Mouse (Mus musculus) midbrain, embryonic 12.5 days (tissue): ENCODE measurements around the gene Ift140. TPM values are rescaled to one million over a fixed set of nuclear protein-coding genes. Genes with fewer than 3 reads are reported as not detected.
"Not testable (repeated sequence)": the region's sequence is repeated elsewhere in the genome, so short reads cannot be mapped to it uniquely, and the experiment has no call there.

Experiments used
- ATAC-seq: fragments of 200-750 bp; cut with Nextera tagmentation; 2 replicates; pipeline ENCODE4 v1.8.0; 2017; ENCODE audit warnings: low read depth, moderate TSS enrichment, moderate library complexity; ENCODE audit not compliant: low FRiP score
- H3K27ac ChIP-seq: fragments of 300-500 bp; sonication (generic); replicated peaks from 2 replicates; pipeline ENCODE4 v1.5.1; 2016; ENCODE audit warnings: mild to moderate bottlenecking
- H3K27me3 ChIP-seq: fragments of 300-500 bp; sonication (generic); 2 replicates; pipeline ENCODE4 v1.6.1; 2016; ENCODE audit warnings: mild to moderate bottlenecking
- H3K36me3 ChIP-seq: fragments of 300-500 bp; sonication (generic); 2 replicates; pipeline ENCODE4 v1.6.1; 2016
- H3K4me1 ChIP-seq: fragments of 300-500 bp; sonication (generic); 2 replicates; pipeline ENCODE4 v1.6.1; 2016
- H3K4me2 ChIP-seq: fragments of 300-500 bp; sonication (generic); replicated peaks from 2 replicates; pipeline ENCODE4 v1.6.1; 2016; ENCODE audit warnings: mild to moderate bottlenecking, moderate library complexity
- H3K4me3 ChIP-seq: fragments of 300-500 bp; sonication (generic); 2 replicates; pipeline ENCODE4 v1.5.1; 2016; ENCODE audit warnings: mild to moderate bottlenecking
- H3K9ac ChIP-seq: fragments of 300-500 bp; sonication (generic); replicated peaks from 2 replicates; pipeline ENCODE4 v1.6.1; 2016; ENCODE audit warnings: mild to moderate bottlenecking, moderate library complexity
- H3K9me3 ChIP-seq: fragments of 300-500 bp; sonication (generic); 2 replicates; pipeline ENCODE4 v1.6.1; 2016; ENCODE audit warnings: mild to moderate bottlenecking
- WGBS: fragments of 180-500 bp; shearing (Covaris S2); methylation state at CpG from one replicate; pipeline ENCODE4 v1.1.7; 2016; 5-methylcytosine and 5-hydroxymethylcytosine counted together
- polyA plus RNA-seq: library from polyadenylated mRNA; unstranded; fragments of >200 nt; fragmentation: Nextera tagmentation; extraction: Ambion mirVana; gene quantifications from 2 replicates; pipeline ENCODE4 v1.2.1, GENCODE M21; 2016

Gene Ift140
- polyA plus RNA-seq, 1 experiment from 2014 or later, result 28.6 TPM

GRCm38 (mm10) chr17:25109578-25109977, 93.7 kb downstream of the Ift140 start:
- ATAC-seq, result no peak
- Histone ChIP-seq H3K4me2 (no peak overlapping the region), H3K9me3 (no peaks in the 10 kb centered on the region), H3K27ac (no peak overlapping the region), H3K4me1 (peaks cover 4% of the 10 kb centered on the region), H3K36me3 (peaks cover 74% of the 10 kb centered on the region), H3K4me3 (no peak overlapping the region), H3K27me3 (no peaks in the 10 kb centered on the region), H3K9ac (no peak overlapping the region)
- 84% methylated on average over 2 of the region's 2 CpGs for WGBS

DNA sequence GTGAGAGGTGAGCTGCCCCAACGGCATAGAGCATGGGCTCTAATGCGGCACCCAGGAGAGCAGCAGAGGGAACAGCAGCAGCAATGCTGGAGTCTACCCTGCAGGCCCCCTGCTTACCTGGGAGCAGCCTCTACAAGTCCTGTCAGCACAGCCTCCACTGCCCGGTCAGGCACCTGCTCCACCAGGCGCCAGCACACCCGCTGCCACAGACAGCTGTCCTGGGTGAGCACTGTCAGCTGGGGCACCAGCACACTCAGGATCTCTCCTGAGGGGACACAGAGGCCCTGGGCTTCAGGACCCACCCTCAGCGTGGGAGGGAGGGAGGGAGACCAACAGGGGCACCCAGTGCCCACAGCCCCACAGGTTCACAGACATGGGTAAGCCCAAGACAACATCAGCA, 94.7 kb downstream of the Ift140 start:
- H3K4me1 ChIP-seq, result peaks cover 12% of the 10 kb centered on the region
- peaks cover 64% of the 10 kb centered on the region for H3K36me3 ChIP-seq

DNA sequence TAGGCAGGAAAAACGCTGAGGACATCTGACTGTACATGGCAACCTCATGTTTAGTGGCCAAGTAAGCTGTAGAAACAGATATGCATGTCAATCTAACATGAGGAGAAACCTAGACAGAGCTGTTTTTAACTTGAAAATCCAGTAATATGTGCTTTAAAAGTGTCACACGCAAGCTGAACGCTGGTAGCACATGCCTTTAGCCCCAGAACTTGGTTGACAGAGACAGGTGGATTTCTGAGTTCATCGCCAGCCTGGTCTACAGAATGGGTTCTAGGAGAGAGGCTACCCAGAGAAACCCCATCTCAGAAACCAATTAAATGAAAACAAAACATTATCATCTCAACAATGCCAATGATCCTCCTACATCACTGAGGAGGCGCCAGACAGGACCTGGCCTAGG, 95.3 kb downstream of the Ift140 start:
- 90% methylated on average over 5 of the region's 5 CpGs for WGBS

More for the DNA sequence above, 94.7 kb downstream of the Ift140 start:
- Histone ChIP-seq H3K9ac (no peak overlapping the region), H3K9me3 (no peaks in the 10 kb centered on the region), H3K4me3 (no peak overlapping the region), H3K4me2 (no peak overlapping the region), H3K27me3 (no peaks in the 10 kb centered on the region), H3K27ac (no peak overlapping the region)
- ATAC-seq, result no peak
- WGBS, result 99% methylated on average over 6 of the region's 6 CpGs

DNA sequence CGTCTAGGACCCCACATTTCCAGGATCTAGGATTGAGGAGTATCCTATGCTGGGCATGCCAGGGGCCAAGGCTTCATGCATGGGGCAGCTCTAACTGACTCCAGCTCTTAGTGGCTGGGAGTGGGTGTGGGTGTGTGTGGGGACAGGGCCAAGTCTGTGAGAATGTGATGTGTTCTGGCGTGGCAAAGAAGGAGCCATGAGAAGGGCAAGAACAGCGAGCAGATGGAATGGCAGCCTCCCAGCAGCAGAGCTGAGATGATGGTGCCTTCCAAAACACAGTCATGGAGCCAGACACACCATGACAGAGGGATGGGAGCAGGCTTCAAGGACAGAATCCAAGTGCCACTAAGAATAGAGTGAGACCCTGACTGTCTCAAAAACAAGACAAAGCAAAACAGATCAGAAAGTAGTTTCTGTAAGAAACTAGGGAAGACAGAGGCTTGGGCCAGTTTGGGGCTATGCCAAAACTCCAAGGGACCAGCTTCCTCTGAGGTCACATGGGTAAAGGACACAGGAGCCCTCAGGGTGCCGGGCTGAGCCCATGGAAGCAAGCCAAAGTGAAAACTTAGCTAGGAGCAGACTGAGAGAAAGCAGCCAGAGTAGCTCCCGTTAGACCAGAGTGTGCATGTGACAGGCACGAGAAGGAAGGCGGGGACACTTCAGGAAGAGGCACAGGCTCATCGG, 96.0 kb downstream of the Ift140 start:
- Histone ChIP-seq H3K4me1 (peaks cover 17% of the 10 kb centered on the region), H3K9me3 (no peaks in the 10 kb centered on the region), H3K36me3 (peaks cover 51% of the 10 kb centered on the region), H3K27me3 (no peaks in the 10 kb centered on the region), H3K4me3 (no peak overlapping the region), H3K4me2 (no peak overlapping the region), H3K9ac (no peak overlapping the region), H3K27ac (no peak overlapping the region)
- no peak for ATAC-seq
- 87% methylated on average over 8 of the region's 8 CpGs for WGBS

More for the DNA sequence above, 95.3 kb downstream of the Ift140 start:
- Histone ChIP-seq H3K27me3 (no peaks in the 10 kb centered on the region), H3K9me3 (no peaks in the 10 kb centered on the region), H3K9ac (no peak overlapping the region), H3K4me1 (peaks cover 15% of the 10 kb centered on the region), H3K27ac (no peak overlapping the region), H3K4me2 (no peak overlapping the region), H3K4me3 (no peak overlapping the region), H3K36me3 (peaks cover 58% of the 10 kb centered on the region)
- ATAC-seq, result no peak

- H3K27ac ChIP-seq, result no peak overlapping the region
- H3K36me3 ChIP-seq, result peaks cover 46% of the 10 kb centered on the region
- H3K9ac ChIP-seq, result no peak overlapping the region
- no peak overlapping the region for H3K4me2 ChIP-seq
- ATAC-seq, result no peak
- H3K9me3 ChIP-seq, result no peaks in the 10 kb centered on the region
- 85% methylated on average over 3 of the region's 3 CpGs for WGBS
- H3K4me3 ChIP-seq, result no peak overlapping the region
- H3K4me1 ChIP-seq, result peaks cover 17% of the 10 kb centered on the region
- no peaks in the 10 kb centered on the region for H3K27me3 ChIP-seq
Measured at GRCm38 (mm10) chr17:25112423-25112810, 96.5 kb downstream of the Ift140 start.

- peaks cover 17% of the 10 kb centered on the region for H3K4me1 ChIP-seq
- ATAC-seq, result peak; percentile 62; the same call in 1 of the 2 replicates
- WGBS, result 13% methylated on average over 23 of the region's 23 CpGs
- H3K9ac ChIP-seq, result peak overlapping the region; percentile 75
- peak overlapping the region; percentile 91 for H3K27ac ChIP-seq
- H3K27me3 ChIP-seq, result no peaks in the 10 kb centered on the region
- peak overlapping the region; percentile 63 for H3K4me3 ChIP-seq
- H3K4me2 ChIP-seq, result peak overlapping the region; percentile 99
- H3K36me3 ChIP-seq, result peaks cover 21% of the 10 kb centered on the region
- no peaks in the 10 kb centered on the region for H3K9me3 ChIP-seq
Measured at GRCm38 (mm10) chr17:25114908-25115645, 99.2 kb downstream of the Ift140 start.

GRCm38 (mm10) chr17:25115664-25116432, 100.0 kb downstream of the Ift140 start, which contains the start of gene Telo2:
Telo2 (minus strand) TSS chr17:25115967.
- 6% methylated on average over 40 of the region's 40 CpGs for WGBS
- peak within 1 kb of the TSS; percentile 75 for H3K9ac ChIP-seq
- ATAC-seq, result peak; percentile 94

DNA sequence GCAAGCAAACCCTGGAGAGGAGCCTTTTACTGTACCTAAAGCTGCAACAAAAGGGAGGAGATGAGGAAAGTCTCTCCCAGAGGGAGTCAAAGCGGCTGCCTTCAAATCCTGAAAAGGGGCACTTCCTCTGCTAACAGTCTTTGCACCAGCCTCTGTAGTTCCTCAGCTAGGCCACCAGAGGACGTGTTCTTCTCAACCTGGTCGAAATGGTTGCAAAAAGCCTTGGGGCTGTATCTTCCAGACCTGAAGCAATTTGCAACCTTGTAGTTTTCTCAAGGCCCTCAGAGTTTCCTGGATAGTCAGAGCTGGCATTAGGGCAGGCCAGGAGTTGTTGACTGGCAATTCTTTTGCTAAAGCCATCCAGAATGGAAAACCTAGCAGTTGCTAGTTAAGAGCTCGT, 101.4 kb downstream of the Ift140 start:
- H3K9me3 ChIP-seq, result no peaks in the 10 kb centered on the region
- no peak overlapping the region for H3K9ac ChIP-seq
- no peak overlapping the region for H3K4me2 ChIP-seq
- H3K4me3 ChIP-seq, result no peak overlapping the region
- H3K27ac ChIP-seq, result no peak overlapping the region
- H3K4me1 ChIP-seq, result peaks cover 17% of the 10 kb centered on the region
- H3K27me3 ChIP-seq, result peaks cover 6% of the 10 kb centered on the region
- 43% methylated on average over 4 of the region's 4 CpGs for WGBS
- H3K36me3 ChIP-seq, result peaks cover 10% of the 10 kb centered on the region
- ATAC-seq, result no peak

More at GRCm38 (mm10) chr17:25115664-25116432, 100.0 kb downstream of the Ift140 start, which contains the start of gene Telo2:
- Histone ChIP-seq H3K9me3 (no peaks in the 10 kb centered on the region), H3K4me1 (peaks cover 17% of the 10 kb centered on the region), H3K27ac (peak within 1 kb of the TSS; percentile 91), H3K36me3 (peaks cover 14% of the 10 kb centered on the region), H3K27me3 (peaks cover 6% of the 10 kb centered on the region), H3K4me3 (peak within 1 kb of the TSS; percentile 63), H3K4me2 (peak within 1 kb of the TSS; percentile 99)

DNA sequence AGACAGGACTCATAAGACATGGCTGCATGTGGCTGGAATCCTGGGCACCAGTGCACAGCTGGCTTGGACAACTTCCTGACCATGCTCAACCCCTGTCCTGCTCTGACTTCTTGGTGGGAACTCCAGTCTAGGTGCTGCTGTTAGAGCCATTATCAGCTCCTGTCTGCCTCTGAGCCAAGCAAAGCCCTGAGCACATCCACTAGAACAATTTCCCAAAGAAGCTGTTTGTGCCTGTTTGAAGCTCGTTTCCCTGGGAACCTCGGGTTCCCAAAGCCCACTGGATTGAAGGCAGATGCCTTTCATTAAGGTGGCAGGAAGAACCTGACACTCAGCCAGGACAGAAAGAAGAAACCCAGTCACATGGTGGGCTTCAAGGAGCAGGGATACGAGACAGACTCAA, 104.5 kb downstream of the Ift140 start, which contains the start of gene Ptx4:
TSS of gene Ptx4 (plus strand) at position 355 of the 400 bp plus-strand sequence.
- Histone ChIP-seq H3K27me3 (peaks cover 20% of the 10 kb centered on the region), H3K4me3 (no peak within 1 kb of the TSS), H3K27ac (no peak within 1 kb of the TSS), H3K4me2 (no peak within 1 kb of the TSS), H3K9me3 (no peaks in the 10 kb centered on the region), H3K9ac (0 out of 2 replicates have a peak within 1 kb of the TSS, but pooled peaks have one; percentile 28), H3K36me3 (no peaks in the 10 kb centered on the region), H3K4me1 (peaks cover 5% of the 10 kb centered on the region; the same call in 1 of the 2 replicates)
- WGBS, result 58% methylated on average over 3 of the region's 3 CpGs
- ATAC-seq, result no peak

- no peak overlapping the region for H3K9ac ChIP-seq
- 37% methylated on average over 7 of the region's 7 CpGs for WGBS
Measured at GRCm38 (mm10) chr17:25123979-25124378, 108.1 kb downstream of the Ift140 start.

DNA sequence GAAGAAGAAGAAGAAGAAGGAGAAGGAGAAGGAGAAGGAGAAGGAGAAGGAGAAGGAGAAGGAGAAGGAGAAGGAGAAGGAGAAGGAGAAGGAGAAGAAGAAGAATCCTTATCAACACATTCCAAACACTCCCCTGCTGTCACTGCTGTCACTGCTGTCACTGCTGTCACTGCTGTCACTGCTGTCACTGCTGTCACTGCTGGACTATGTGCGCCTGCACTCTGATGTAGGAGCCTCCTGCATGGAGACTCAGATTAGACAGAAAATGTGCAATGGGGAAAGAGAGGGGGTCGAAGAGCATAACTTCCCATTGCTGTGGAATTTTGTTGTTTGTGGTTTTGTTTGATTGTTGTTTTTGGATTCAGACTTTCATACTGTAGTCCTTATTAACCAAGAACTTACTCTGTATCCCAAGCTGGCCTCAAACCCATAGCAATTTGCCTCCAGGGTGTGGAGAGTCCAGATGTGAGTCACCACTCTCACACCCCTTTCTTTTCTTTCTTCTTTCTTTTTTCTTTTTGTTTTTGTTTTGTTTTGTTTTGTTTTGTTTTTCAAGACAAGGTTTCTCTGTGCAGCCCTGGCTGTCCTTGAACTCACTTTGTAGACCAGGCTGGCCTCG, 109.7 kb downstream of the Ift140 start:
- WGBS, result 84% methylated on average over 3 of the region's 3 CpGs
- not testable (repeated sequence) for H3K4me1 ChIP-seq, H3K9ac ChIP-seq, H3K4me3 ChIP-seq, H3K27ac ChIP-seq, H3K9me3 ChIP-seq, ATAC-seq, H3K36me3 ChIP-seq, H3K4me2 ChIP-seq
- H3K27me3 ChIP-seq, result peaks cover 19% of the 10 kb centered on the region

More at GRCm38 (mm10) chr17:25123979-25124378, 108.1 kb downstream of the Ift140 start:
- Histone ChIP-seq H3K9me3 (no peaks in the 10 kb centered on the region), H3K4me2 (no peak overlapping the region), H3K4me1 (no peaks in the 10 kb centered on the region), H3K27me3 (peaks cover 23% of the 10 kb centered on the region), H3K36me3 (no peaks in the 10 kb centered on the region), H3K4me3 (no peak overlapping the region), H3K27ac (no peak overlapping the region)
- no peak for ATAC-seq
